Mouse (Mus musculus): ENCODE measurements around the gene Gm11992. TPM values are rescaled to one million over a fixed set of nuclear protein-coding genes. Genes with fewer than 3 reads are reported as not detected.

The Gm11992 gene
- under 1 TPM in 1 of 2 experiments, not detected in 1; 0.23 TPM for total RNA-seq (2023)

GRCm38 (mm10) chr11:9048011-9048702 is at the start of gene Gm11992:
Gene Gm11992, plus strand, starts transcription at chr11:9048594.

GRCm38 (mm10) chr11:9010853-9011339 is 37.5 kb upstream of the Gm11992 start, which contains the start of gene Hus1:
Gene Hus1, minus strand, starts transcription at chr11:9011191.

GRCm38 (mm10) chr11:9048703-9049060 is 288 bp downstream of the Gm11992 start, which contains the start of gene Sun3:
Gene Sun3, minus strand, starts transcription at chr11:9048991.

GRCm38 (mm10) chr11:9118050-9118420 is 69.6 kb downstream of the Gm11992 start, which contains the start of gene Upp1:
Gene Upp1, plus strand, starts transcription at chr11:9118103.

Other genes starting within 250 kb of the Gm11992 start
- gene Pkd1l1, start 75.3 kb upstream of the Gm11992 start, total RNA-seq (2023) = under 1 TPM; 0.12 to 0.30 TPM
- 10 to 100 TPM; 17.4 to 22.7 TPM for gene Hus1, start 37.4 kb upstream of the Gm11992 start, total RNA-seq (2023)
- gene Sun3, start 397 bp downstream of the Gm11992 start, total RNA-seq (2023) = not detected
- not detected for gene Upp1, start 69.5 kb downstream of the Gm11992 start, total RNA-seq (2023)
- gene Abca13, start 143.3 kb downstream of the Gm11992 start, total RNA-seq (2023) = not detected

Data from B cell, adult 67 days (primary cell).